Mouse (Mus musculus) telencephalon, adult 2 months (tissue): Measurements from ENCODE around the gene Vav3.
"Not testable (repeated sequence)": the region's sequence is repeated elsewhere in the genome, so short reads cannot be mapped to it uniquely, and the experiment has no call there.

Experiments used
- DNase-seq: peaks from one replicate; pipeline ENCODE4 v3.0.0-alpha.2; 2011; ENCODE audit warnings: low read depth, low spot score

Vav3 gene

DNA sequence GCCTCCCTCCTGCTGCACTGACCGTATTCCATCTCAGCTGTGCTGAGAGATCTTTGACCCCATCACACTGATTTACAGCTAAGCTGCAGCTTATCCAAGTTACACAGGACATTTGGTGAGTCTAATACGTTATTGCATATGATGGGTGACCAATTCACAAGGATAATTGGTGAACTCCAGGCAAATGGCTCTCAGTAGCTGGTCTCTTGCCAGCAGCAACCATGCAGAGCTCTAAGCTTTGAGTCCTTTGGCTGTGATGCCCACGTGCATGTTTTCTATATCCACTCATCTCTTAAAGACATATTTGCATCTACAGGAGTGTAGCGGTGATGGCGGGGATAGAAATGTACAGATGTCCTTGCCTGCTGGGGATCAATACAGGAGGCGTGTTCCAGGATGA lies 99.5 kb downstream of the Vav3 start:
- DNase-seq, result no peak

DNA sequence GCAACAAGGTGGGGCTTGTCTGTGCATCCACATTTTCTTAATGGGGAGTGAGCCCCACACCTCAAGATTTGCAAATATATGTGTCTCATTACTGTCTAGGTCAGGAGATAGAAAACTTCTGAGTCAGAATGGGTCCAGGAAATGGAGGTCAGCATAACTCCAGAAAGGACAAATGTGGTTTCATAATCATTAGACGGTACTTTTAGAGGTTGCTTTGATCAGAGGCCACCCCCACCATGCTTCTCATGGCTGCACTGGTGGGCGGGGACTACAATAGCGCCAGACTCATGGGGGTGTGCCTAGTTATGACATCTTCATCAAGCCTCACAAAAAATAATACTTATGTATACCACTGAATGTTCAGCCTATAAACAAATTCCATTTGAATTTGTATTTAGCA lies 103.6 kb downstream of the Vav3 start:
- no peak for DNase-seq

DNA sequence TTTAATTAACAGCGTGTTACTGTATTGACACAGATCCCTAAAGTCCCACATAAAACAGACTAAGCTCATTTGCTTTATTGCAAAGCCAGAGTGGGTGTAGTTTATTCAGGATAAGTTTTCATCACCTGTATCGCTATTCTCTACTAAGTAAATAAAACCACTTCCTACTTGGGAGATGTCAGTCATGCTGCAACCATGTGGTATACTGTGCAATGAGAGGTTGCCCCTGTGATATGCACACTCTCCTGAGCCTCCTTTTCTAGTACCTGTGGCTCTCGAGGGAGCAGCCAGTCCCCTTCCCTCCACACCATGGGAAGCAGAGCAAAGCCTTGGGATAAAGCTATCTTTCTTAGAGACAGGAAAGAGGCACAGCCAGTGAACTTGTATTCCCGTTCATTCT lies 106.5 kb downstream of the Vav3 start:
- DNase-seq, result no peak

DNA sequence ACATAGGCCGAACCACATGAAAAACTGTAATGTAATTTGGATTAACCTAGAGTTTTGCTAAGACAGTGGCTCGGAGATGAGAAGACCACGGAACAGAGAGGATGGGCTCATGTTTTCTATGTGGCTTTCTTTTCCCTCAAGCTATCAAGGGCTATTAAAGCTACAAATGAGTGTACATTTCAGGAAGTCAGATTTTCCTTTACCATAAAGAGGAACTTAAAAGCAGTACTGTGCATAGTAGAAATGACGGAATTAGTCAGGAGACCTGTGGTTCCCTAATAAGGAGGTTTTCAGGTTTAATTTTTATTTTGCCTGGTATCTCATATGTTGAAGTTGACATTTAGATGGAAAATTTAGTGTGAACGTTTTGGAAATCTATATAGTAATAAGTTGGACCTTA lies 107.8 kb downstream of the Vav3 start:
- DNase-seq, result not testable (repeated sequence)

DNA sequence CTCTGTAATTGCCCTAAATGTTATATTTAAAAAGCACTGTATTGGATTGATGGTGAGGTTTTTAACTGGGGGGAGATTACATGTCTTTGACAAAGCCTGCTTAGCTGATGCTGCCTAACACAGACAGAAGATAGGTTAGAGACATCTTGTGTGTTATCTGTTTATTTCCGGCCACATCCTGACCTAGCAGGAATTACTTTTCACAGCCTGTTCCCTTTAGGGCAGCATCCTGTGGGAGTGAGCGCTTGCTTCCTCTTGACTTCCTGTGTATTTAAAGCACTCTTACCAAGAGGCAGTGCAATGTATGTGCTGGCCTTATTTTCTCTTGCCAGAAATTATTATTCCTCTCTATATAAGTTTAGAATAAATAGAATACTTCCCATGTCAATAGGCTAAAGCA lies 111.5 kb downstream of the Vav3 start:
- DNase-seq, result no peak

DNA sequence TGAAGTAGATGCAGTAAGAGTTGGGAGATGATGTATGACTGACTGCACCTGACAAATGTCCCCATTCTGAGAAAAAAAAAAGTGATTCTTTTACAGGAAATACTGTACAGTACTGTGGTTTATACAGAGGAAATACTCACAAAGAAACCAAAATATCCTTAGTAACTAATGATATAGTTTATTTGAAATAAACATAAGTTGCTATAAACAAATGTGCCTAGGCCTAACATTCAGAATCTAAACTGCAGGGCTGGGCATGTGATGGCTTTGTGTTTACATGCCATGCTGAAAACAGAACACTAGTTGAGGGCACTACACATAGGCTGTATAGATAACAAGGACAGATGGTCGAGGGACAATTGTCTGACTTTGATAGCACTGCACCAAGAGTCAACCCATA lies 114.2 kb downstream of the Vav3 start:
- DNase-seq, result no peak

DNA sequence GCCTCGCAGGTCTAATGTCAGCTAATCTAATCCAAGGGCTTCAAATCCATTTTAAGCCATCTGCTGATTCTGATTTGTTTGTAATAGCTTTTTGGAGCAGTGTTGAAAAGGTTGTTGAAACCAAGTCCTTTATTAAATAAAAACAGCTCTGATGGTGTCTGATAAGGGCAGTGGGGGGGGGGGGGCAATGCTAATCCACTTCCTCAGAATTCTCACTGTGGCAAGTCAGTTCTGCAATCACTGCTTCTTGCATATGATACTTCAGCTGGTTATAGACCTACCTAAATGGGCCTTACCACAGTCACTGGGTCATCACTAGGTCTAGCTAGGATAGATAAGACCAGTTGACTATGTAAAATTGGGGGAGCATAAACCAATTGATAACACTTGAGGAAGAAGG lies 115.9 kb downstream of the Vav3 start:
- no peak for DNase-seq

DNA sequence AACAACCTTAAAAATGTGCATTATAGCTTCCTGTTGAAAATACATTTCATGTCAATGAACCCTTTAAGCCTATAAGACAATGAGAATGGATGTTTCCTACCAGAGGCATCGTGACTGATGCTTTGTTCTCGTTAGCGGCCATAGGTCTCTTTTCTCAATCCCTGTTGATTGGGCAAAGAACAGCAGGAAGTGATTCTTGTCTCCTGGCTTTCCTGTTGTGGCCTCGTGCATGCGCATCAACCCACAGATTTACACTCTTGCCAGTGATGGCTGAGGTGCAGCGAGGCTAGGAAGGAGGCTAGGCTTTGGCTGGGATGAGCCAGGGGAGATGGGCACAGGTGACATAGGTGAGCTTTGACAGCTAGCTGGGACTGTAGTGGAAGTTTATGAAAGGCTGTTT lies 123.2 kb downstream of the Vav3 start:
- DNase-seq, result no peak

DNA sequence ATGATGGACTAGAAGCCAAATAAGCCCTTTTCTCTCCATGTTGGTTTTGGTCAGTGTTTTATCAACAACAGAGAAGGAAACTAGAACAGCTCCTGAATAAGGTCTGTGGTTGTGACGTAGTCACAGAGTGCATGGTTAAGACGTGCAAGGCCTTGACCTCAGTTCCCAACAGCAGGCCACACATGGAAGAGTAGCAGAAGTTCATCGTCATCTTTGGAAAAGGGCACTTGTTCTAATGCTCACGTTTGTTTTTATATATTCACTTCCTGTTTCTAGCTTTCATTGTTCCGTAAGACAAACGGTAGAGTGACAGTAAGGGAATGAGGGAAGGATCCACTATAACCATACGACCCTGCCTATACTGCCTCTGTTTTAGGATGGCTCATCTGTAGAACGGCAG lies 124.1 kb downstream of the Vav3 start:
- no peak for DNase-seq

DNA sequence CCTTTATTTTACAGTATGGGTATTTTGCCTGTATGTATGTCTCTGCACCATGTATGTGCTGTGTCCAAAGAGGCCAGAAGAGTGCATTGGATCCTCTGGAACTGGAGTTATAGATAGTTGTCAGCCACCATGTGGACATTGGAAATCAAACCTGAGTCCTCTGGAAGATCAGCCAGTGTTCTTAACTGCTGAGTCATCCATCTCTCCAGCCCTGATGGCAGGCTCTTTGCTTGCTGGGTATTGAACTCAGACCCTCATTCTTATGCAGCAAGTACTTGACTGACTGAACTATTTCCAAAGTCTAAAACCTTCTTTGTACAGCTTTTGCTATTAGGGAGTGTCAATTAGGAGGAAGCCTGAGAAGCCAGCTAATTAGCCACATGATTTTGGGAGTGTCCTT lies 126.1 kb downstream of the Vav3 start:
- no peak for DNase-seq

DNA sequence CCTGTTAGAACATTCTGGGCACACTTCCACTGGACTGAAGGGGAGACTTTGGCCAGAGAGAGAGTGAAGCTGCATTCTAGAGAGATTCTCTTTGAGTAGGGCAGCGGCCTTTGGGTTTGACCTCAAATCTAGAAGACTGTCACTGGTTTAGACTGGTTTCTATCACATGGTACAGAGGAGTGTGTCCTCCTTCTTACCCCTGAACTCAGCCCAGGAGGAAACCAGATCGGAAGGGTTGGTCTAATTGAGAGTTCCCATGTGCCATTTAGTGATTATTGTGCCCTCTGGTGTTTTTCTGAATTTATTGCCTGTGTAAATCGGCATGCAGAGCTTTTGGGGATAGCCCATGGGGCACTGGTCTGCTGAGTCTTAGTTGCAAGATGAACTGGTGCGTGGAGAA lies 126.8 kb downstream of the Vav3 start:
- no peak for DNase-seq

DNA sequence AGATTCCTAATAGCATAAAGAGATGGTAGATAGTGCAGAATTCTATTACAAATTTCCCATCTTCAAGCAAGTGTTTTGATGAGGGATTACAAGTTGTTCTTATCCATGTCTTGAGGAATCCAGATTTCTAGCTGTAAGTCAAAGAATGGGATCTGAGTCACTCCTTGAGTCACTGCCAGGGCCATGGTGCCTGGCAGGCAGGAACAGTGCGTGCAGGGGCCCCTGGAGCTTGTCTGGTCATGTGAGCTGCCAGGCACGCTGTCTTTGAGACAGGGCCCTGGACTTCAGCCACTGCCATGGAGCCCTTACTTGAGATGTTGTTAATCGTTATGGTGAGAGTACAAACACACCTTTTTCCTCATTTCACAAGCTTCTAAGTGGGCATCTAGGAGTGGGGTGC lies 129.0 kb downstream of the Vav3 start:
- DNase-seq, result no peak

DNA sequence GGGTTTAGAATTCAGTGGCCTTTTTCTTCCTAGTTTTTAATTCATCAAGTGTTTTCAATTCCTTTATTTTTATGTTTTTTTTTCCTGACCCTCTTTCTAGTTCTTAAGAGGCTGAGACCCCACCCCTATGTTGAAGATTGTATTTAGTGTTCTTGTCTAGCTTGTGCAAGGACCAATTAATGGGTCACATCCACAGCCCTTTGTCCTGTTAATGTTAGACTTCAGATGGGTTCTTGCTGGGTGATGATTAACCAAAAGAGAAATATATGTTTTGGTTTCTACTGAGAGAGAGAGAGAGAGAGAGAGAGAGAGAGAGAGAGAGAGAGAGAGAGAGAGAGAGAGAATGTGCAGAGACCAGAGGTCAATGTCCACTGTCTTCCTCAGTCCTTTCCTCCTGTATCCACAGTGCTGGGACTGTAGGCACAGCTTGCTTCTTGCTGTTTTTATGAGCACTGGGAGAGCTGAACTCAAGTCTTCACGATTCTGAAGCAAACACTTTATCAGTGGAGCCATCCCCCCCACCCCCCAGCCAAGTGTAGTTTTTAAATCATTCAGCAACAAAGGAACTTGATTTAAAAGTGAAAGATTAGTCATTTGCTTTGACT lies 130.3 kb downstream of the Vav3 start:
- DNase-seq, result no peak

DNA sequence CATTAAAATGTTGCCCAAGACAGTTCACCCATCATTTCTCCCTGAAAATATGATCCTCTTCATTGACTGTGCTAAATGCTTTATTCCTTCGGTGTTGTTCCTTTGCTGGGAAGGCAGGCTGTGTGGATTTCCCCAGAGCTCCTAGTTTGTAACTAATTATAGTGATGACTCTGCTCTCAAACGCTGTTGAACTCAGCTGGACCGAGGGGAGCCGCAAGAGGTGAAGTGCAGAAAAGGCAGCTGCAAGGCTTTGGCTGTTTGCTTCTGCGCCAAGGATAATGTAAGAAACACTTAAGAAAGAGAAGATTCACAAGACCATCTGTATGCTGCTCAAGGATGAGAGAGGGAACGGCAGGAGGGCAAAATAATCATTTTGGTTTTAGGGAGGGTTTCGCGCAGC lies 136.1 kb downstream of the Vav3 start:
- DNase-seq, result no peak

DNA sequence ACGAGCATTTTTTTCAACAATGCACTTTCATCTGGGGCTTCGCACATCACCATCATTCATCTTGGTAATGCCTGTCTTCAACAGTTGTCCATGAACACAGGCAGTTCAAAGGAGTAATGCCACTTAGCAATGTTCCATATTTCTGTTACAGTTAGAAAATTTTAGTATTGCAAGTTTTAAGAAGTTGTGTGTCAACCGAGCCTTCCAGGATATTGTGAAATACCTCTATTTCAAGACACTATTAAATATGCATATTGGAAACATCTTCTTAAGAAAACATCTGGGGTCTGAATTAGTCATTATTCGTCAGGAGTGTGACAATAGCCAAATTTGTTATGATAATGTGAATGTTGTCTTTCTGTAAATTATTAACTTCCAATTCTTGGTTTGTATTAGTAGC lies 137.8 kb downstream of the Vav3 start:
- DNase-seq, result no peak

DNA sequence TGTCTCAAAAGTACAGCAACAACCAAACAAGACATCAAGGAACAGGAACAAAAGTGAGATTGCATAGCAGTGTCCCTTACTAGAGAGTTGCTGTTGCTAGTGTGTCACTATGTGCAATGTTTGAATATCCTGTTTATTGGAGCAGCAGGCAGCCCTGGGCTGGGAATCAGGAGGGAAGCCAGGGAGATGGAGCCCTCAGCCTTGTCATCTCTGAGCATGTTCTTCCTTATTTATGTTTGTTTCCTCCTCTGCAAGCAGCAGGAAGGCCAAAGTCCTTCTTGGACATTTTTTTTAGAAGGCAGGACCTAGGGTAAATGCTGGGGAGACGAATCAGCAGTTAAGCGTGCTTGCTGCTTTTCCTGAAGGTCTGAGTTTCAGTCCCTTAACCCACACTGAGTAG lies 140.2 kb downstream of the Vav3 start:
- no peak for DNase-seq

DNA sequence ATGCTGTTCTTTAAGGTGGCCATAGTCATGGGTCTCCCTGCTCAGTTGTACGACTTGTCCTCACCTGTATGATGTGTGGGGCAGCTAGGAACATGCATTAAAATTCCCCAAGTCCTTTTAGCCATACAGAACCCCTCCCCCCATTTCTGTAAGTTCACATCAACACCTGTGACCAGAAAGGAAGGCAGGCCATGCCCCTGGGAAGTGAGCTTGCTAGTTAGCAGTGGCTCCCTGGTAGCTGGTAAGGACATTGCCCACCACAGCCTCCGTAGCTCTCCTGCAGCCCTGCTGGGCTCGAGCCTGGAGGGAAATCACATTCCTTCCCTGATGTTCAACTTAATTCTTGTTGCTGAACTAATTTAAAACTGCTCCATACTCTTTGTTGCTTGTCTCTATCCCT lies 146.3 kb downstream of the Vav3 start:
- no peak for DNase-seq

DNA sequence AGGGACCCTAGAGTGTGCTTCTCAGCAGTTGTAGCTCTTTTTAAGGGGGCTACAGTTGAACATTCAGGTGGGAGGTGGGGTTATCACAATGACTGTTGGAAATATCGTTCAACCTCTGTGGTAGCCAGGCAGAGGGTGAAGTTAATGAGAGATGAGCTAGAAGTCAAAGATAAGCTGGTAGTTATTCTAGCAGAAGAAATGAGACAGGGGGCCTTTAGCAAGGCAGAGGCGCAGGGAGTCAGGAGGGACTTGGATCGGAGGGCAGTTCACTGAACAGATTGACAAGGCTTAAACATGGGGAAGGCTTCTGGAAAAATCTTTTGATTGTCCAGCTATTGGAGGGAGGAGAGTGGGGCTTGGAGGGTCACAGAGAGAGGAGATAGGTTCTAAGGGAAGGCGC lies 147.4 kb downstream of the Vav3 start:
- no peak for DNase-seq

DNA sequence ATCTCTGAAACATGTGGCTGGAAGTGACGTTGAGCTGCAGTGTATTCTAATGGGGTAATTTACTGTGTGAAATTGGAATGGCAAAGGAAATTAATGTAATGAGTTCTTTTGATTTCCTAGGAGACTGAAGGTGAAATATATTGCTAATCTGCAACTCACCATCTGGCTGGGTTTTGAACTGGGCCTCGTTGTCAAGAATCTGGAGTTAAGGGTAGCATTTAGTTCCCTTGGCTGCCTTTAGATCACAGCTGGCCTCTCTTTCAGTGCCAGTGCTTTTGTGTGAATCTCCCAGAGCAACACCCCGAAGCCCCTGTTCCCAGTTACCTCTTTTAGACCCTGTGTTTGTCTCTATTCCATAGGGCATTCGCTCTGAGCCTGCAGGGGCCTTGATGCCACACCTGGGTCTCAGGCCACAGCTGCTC lies 148.3 kb downstream of the Vav3 start:
- DNase-seq, result no peak

DNA sequence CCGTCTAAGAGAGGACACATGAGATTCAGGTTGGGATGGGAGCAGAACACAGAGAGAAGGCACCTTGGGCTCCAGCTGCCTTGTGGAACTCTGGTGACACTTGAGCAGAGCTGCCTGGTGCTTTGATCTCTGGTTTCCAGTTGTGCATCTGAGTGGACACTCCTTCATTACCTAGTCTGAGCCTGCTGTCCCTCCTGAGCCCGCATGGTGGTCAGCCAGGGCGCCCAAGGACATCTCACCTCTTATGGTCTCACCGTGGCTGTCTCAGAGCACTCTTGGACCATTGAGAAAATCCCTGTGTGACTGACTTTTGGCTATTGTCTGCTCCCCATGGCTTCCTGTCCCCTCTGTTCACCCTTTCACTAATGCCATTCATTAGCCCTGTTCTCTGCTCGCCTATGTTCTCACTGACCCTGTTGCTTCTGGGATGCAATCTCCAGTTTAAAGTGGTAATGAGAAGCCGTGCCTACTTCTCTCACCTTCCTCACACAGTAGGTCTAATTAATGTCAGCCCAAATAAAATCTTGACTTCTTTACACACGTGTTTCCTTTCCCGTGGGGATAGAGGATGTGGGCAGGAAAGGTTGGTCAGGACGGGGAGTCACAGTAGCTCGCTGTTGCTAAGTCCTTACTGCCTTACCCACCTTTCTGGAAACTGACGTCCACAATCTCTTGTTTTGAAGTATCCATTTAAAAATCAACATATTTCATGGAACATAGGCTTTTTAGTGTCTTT lies 150.3 kb downstream of the Vav3 start:
- no peak for DNase-seq

DNA sequence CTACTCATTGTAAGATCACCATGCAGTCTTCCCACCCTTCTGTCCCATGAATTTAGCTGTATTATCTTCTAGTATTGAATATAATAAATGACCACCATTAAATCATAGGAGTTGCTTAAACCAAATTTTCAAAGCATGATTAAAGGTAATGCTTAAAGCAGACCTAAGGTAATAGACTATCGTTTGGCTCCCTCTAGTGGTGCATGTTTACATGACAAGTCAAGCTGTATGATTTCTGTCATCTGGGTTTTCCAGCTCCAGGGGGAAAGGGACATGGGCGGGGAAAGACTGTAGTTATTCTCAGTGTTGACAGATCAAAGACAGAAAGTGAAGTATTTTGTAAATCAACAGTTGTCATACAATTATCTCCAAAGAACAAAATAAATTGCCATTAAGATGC lies 151.1 kb downstream of the Vav3 start:
- peak; percentile 53 for DNase-seq

DNA sequence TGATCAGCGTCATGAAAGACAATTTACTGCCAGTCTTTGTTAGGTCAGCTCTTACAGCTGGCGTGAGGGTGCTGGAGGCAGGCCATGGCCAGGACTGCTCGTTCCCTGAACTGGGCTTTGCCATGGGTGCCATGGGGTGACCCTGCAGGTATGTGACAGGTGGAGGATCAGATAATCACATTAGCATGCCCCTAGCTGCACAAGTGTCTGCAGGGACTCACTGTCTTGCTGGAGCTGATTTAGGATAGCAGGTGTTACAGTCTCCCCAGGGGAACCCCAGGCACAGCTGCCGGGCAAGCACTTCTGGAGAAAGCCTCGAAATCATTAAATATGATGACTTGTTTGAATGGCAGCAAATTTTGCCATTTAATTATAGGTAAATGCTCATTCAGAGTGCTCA lies 156.0 kb downstream of the Vav3 start:
- DNase-seq, result no peak

DNA sequence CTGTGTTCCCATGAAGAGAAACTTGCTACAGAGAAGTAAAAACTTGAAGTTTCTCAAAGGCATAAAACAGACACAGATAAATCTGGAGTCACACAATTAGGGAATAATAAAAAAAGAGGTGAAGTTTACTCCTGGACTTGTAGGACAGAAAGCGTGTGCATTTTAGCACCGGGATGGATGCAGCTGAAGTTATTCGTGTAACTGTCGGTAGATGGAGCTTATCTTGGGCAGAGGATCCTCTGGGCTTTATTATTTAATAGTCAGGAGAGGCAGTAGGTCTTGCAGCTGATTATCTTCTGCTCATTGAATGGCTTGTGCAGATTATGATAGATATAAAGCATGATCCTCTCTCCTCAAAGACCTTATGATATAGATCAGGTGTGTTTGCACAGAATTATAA lies 156.6 kb downstream of the Vav3 start:
- no peak for DNase-seq
